Mouse (Mus musculus) heart, postnatal 25 days (tissue): ENCODE measurements around the gene Shcbp1. TPM values are rescaled to one million over a fixed set of nuclear protein-coding genes. Genes with fewer than 3 reads are reported as not detected.
"Not testable (repeated sequence)": the region's sequence is repeated elsewhere in the genome, so short reads cannot be mapped to it uniquely, and the experiment has no call there.

Experiments used
- DNase-seq: peaks from one replicate; pipeline ENCODE4 v3.0.0; 2022; ENCODE audit warnings: low spot score
- intact Hi-C: fragments of 180-260 bp; cut with DNase I; formaldehyde crosslinking; loops from one replicate; pipeline ENCODE4 v1.15.1; 2025
- total RNA-seq, 2 experiments: library from RNA; stranded (reverse); gene quantifications; 2 replicates each; pipeline ENCODE4 v1.2.3; 2021

Shcbp1 gene
- total RNA-seq, result 1 to 10 TPM in 1 of 2 experiments, under 1 TPM in 1; 0.75 to 1.0 TPM

- intact Hi-C loops, result loop anchor here (5.0 kb wide), 2 partner anchors 58 to 102 kb away; no protein-coding TSS in a partner anchor
- DNase-seq, result peak; percentile 68
Observed at GRCm38 (mm10) chr8:4779254-4780055, at the start of gene Shcbp1. Shcbp1 (minus strand) TSS chr8:4779567.

GRCm38 (mm10) chr8:4808831-4809230 is 29.5 kb upstream of the Shcbp1 start:
- intact Hi-C loops, result no loop called here

GRCm38 (mm10) chr8:4800524-4801122 is 21.3 kb upstream of the Shcbp1 start:
- intact Hi-C loops, result no loop called here
- DNase-seq, result no peak

More at GRCm38 (mm10) chr8:4808831-4809230, 29.5 kb upstream of the Shcbp1 start:
- DNase-seq, result no peak

GRCm38 (mm10) chr8:4778266-4778665 is 1.1 kb downstream of the Shcbp1 start:
- DNase-seq, result no peak
- intact Hi-C loops, result loop anchor here (5.0 kb wide), 2 partner anchors 59 to 101 kb away; no protein-coding TSS in a partner anchor

GRCm38 (mm10) chr8:4764751-4765150 is 14.6 kb downstream of the Shcbp1 start:
- no peak for DNase-seq
- intact Hi-C loops, result no loop called here

GRCm38 (mm10) chr8:4753048-4753447 is 26.3 kb downstream of the Shcbp1 start:
- intact Hi-C loops, result no loop called here
- no peak for DNase-seq

- DNase-seq, result no peak
- intact Hi-C loops, result no loop called here
Observed at GRCm38 (mm10) chr8:4730942-4731341, 48.4 kb downstream of the Shcbp1 start.

- intact Hi-C loops, result no loop called here
Observed at GRCm38 (mm10) chr8:4715546-4715945, 63.8 kb downstream of the Shcbp1 start.

GRCm38 (mm10) chr8:4708346-4708745 is 71.0 kb downstream of the Shcbp1 start:
- intact Hi-C loops, DNase-seq: not testable (repeated sequence)

More at GRCm38 (mm10) chr8:4715546-4715945, 63.8 kb downstream of the Shcbp1 start:
- DNase-seq, result no peak

- intact Hi-C loops, DNase-seq: not testable (repeated sequence)
Observed at GRCm38 (mm10) chr8:4707916-4708315, 71.5 kb downstream of the Shcbp1 start.

GRCm38 (mm10) chr8:4691634-4692033 is 87.7 kb downstream of the Shcbp1 start:
- intact Hi-C loops, result no loop called here

More at GRCm38 (mm10) chr8:4691634-4692033, 87.7 kb downstream of the Shcbp1 start:
- no peak for DNase-seq

Other genes with a start within 250 kb of the Shcbp1 start
- 1 to 10 TPM; 8.7 to 9.9 TPM for gene Zfp958, start 166.4 kb downstream of the Shcbp1 start, total RNA-seq